Mouse (Mus musculus) spleen, adult 2 months (tissue): Measurements from ENCODE around the gene Btbd16.

ENCODE experiments used
- CTCF ChIP-seq: fragments of 200-500 bp; IDR thresholded peaks from 2 replicates; pipeline ENCODE4 v1.5.1; 2011; ENCODE audit warnings: mild to moderate bottlenecking, inconsistent platforms; ENCODE audit not compliant: insufficient read depth, insufficient read length, insufficient replicate concordance; ENCODE audit errors: extremely low read depth
- POLR2A ChIP-seq: fragments of 200-500 bp; IDR thresholded peaks from 2 replicates; pipeline ENCODE4 v1.6.1; 2011; ENCODE audit warnings: low read depth, low read length, inconsistent platforms

DNA sequence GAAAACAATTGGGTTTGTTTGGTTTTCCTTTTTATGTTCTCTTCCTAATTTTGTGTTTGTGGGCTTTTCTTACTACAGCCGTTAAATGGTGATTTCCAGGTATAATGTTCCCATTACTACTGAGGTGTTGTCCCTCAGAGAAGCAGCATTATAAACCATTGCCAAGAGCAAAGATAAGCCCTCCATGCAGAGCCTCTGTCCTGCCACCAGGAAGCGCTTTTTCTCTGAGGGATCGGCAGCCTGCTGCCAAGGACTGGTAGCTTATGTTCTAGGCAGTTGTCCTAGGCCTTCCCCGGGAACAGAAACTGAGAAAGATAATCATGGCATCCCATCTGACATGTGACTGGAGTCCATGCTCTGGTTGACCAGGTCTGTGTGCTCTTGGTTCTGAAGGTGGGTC is 24.7 kb upstream of the Btbd16 start:
- TF ChIP-seq CTCF (no peak), POLR2A (no peak)
